Mouse (Mus musculus) cortical plate, adult 2 months (tissue): ENCODE measurements around the gene Gps2.
"Not testable (repeated sequence)": the region's sequence is repeated elsewhere in the genome, so short reads cannot be mapped to it uniquely, and the experiment has no call there.

Source experiments
- CTCF ChIP-seq: fragments of 200-500 bp; IDR thresholded peaks from 2 replicates; pipeline ENCODE4 v1.5.1; 2011; ENCODE audit warnings: mild to moderate bottlenecking, control low read depth, low read length; ENCODE audit not compliant: insufficient read depth; ENCODE audit errors: extremely low read depth
- POLR2A ChIP-seq: fragments of 200-500 bp; IDR thresholded peaks from 2 replicates; pipeline ENCODE4 v1.6.1; 2011; ENCODE audit warnings: mild to moderate bottlenecking, low read length, control low read depth; ENCODE audit not compliant: insufficient read depth; ENCODE audit errors: extremely low read depth

DNA sequence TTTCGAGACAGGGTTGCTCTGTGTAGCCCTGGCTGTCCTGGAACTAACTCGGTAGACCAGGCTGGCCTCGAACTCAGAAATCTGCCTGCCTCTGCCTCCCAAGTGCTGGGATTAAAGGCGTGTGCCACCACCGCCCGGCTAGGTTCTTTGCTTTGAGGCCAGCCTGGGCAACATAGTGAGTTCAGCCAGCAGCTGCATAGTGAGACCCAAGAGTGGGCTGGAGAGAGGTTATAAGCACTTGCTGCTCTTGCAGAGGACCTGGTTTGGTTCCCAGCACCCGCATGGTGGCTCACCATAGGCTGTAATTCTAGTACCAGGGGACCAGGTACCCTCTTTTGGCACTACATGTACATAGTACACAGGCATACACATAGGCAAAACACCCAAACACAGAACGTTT lies 16.5 kb downstream of the Gps2 start:
- not testable (repeated sequence) for TF ChIP-seq CTCF, POLR2A
